Mouse (Mus musculus) adrenal gland, adult 18-20 months (tissue): Measurements from ENCODE around the gene Lrrc4b. TPM values are rescaled to one million over a fixed set of nuclear protein-coding genes. Genes with fewer than 3 reads are reported as not detected.

Experiments used
- microRNA-seq, 2 experiments: library from miRNA; unstranded; fragments of <30 nt; microRNA quantifications; one replicate each; pipeline ENCODE4 v1.2.0; 2021; ENCODE audit warnings: borderline number of aligned reads in 2 of 2
- total RNA-seq, 2 experiments: library from RNA; stranded (reverse); gene quantifications; 1 replicate in 1 of 2; 2 replicates in 1 of 2; pipeline ENCODE4 v1.2.3; 2021

Gene Lrrc4b
- total RNA-seq, 2 experiments from 2014 or later = 5.0 to 7.3 TPM

Small RNAs within 50 kb of the gene (microRNA-seq; reads per million reads assigned to microRNA genes)
- 1.9 to 6.7 reads per million in 2 experiments for gene Mir7052

Other genes with a start within 250 kb of the Lrrc4b start
- not detected for gene Klk1b24, start 240.8 kb upstream of the Lrrc4b start, total RNA-seq
- gene Klk1b3, start 230.8 kb upstream of the Lrrc4b start, total RNA-seq = not detected
- not detected for gene Klk1b4, start 221.6 kb upstream of the Lrrc4b start, total RNA-seq
- not detected for gene Klk1b5, start 213.1 kb upstream of the Lrrc4b start, total RNA-seq
- under 1 TPM in 1 of 2 experiments, not detected in 1; 0.32 TPM for gene Klk1, start 203.7 kb upstream of the Lrrc4b start, total RNA-seq
- gene Gm36864, start 192.8 kb upstream of the Lrrc4b start, total RNA-seq = not detected
- gene 1700028J19Rik, start 182.3 kb upstream of the Lrrc4b start, total RNA-seq = 1 to 10 TPM in 1 of 2 experiments, under 1 TPM in 1; 0.70 to 1.2 TPM
- 100 to 1,000 TPM in 1 of 2 experiments, 10 to 100 TPM in 1; 65.0 to 100 TPM for gene 2410002F23Rik, start 182.3 kb upstream of the Lrrc4b start, total RNA-seq
- gene Acp4, start 171.6 kb upstream of the Lrrc4b start, total RNA-seq = not detected
- not detected for gene Gm15517, start 167.6 kb upstream of the Lrrc4b start, total RNA-seq
- 1 to 10 TPM; 3.8 to 4.4 TPM for gene Clec11a, start 122.1 kb upstream of the Lrrc4b start, total RNA-seq
- 10 to 100 TPM in 1 of 2 experiments, 1 to 10 TPM in 1; 7.7 to 10.0 TPM for gene Shank1, start 118.8 kb upstream of the Lrrc4b start, total RNA-seq
- gene Syt3, start 44.9 kb upstream of the Lrrc4b start, total RNA-seq = 1 to 10 TPM; 4.7 to 6.9 TPM
- gene 1700008O03Rik, start 43.2 kb upstream of the Lrrc4b start, total RNA-seq = 1 to 10 TPM in 1 of 2 experiments, under 1 TPM in 1; 0.86 to 1.0 TPM
- gene Aspdh, start 36.4 kb downstream of the Lrrc4b start, total RNA-seq = not detected
- 10 to 100 TPM; 40.0 to 42.6 TPM for gene Josd2, start 39.0 kb downstream of the Lrrc4b start, total RNA-seq
- 100 to 1,000 TPM in 1 of 2 experiments, 10 to 100 TPM in 1; 95.4 to 101 TPM for gene Emc10, start 67.5 kb downstream of the Lrrc4b start, total RNA-seq
- 1 to 10 TPM; 5.6 to 8.9 TPM for gene Fam71e1, start 67.6 kb downstream of the Lrrc4b start, total RNA-seq
- gene Mybpc2, start 95.6 kb downstream of the Lrrc4b start, total RNA-seq = under 1 TPM in 1 of 2 experiments, not detected in 1; 0.93 TPM
- gene Spib, start 103.1 kb downstream of the Lrrc4b start, total RNA-seq = under 1 TPM; 0.19 to 0.43 TPM
- gene Pold1, start 119.8 kb downstream of the Lrrc4b start, total RNA-seq = 1 to 10 TPM; 8.3 to 9.4 TPM
- gene Nr1h2, start 124.9 kb downstream of the Lrrc4b start, total RNA-seq = 100 to 1,000 TPM; 108 to 128 TPM
- 1 to 10 TPM; 1.3 to 1.6 TPM for gene Napsa, start 143.4 kb downstream of the Lrrc4b start, total RNA-seq
- 1 to 10 TPM; 4.0 to 5.6 TPM for gene Kcnc3, start 161.6 kb downstream of the Lrrc4b start, total RNA-seq
- 1 to 10 TPM; 5.5 to 6.6 TPM for gene Myh14, start 241.8 kb downstream of the Lrrc4b start, total RNA-seq